23 mouse cellular contexts compared by ENCODE assay signal in genomic region chr10:10546623-10547022, GRCm38 (mm10). TPM values are rescaled to one million over a fixed set of nuclear protein-coding genes. Genes with fewer than 3 reads are reported as not detected.
A peak's percentile ranks its signal among the peaks of the same experiment; 100 is the strongest.
DNase-seq lines count a peak whose midpoint lies in the region; ATAC-seq and TF ChIP-seq lines count a peak whose summit lies in the region.
"Had no signal": no experiment of that assay in that cellular context is flagged by ENCODE, and none has a peak within 500 bp of the region (broad histone marks: within the 10 kb centered on the region; RNA-seq: fewer than 3 reads in every experiment).

No protein-coding gene starts in this region.

- no peak overlapping the region for H3K27ac ChIP-seq in kidney, embryonic 16.5 days (ENCODE audit: low read length)
- no peak overlapping the region for H3K27ac ChIP-seq in lung, embryonic 14.5 days (ENCODE audit: low read depth)
- H3K27ac ChIP-seq in stomach, embryonic 16.5 days (ENCODE audit: low read length), result no peak overlapping the region
- H3K27ac ChIP-seq: forebrain, embryonic 13.5 days; heart, embryonic 10.5 days; hindbrain, embryonic 14.5 days; limb, embryonic 10.5 days; liver, embryonic 15.5 days; macrophage; midbrain, embryonic 15.5 days; neural tube, embryonic 12.5 days had no signal

- TF ChIP-seq CTCF in lung, embryonic 14.5 days (IDR thresholded peaks at IDR 0.05; ENCODE audit: low read depth), result no peak

- peak; percentile 42; the same call in 1 of the 2 replicates for ATAC-seq in kidney, embryonic 16.5 days (ENCODE audit: low FRiP score, low TSS enrichment)
- ATAC-seq in lung, embryonic 14.5 days (ENCODE audit: insufficient read depth), result no peak
- ATAC-seq in stomach, embryonic 16.5 days (ENCODE audit: insufficient read depth, low FRiP score), result no peak
- ATAC-seq: forebrain, embryonic 13.5 days; inflammation-experienced regulatory T-cells, adult 6 months; midbrain, embryonic 15.5 days; Patski had no signal

- WGBS in kidney, embryonic 16.5 days, result 42% methylated on average over 5 of the region's 5 CpGs
- 49% methylated on average over 5 of the region's 5 CpGs for WGBS in lung, embryonic 14.5 days
- 49% methylated on average over 5 of the region's 5 CpGs for WGBS in stomach, embryonic 16.5 days

- no peak for DNase-seq in kidney, adult 9 months
- no peak for DNase-seq in lung, embryonic 14.5 days
- no peak for DNase-seq in lung, postnatal 4 days
- peak; percentile 50 for DNase-seq in NIH3T3 (ENCODE audit: low read depth)
- DNase-seq in adrenal gland, adult (ENCODE audit: inconsistent age in 2 of 2, low spot score in 1 of 2), result no peak
- DNase-seq: adrenal gland, adult 2 months; cerebellum, adult 2 months; gastrocnemius, postnatal 10 days; heart, postnatal 4 days; kidney, postnatal 10 days; liver had no signal

- no peak overlapping the region for H3K4me3 ChIP-seq in kidney, embryonic 16.5 days (ENCODE audit: low read length)
- no peak overlapping the region for H3K4me3 ChIP-seq in lung, embryonic 14.5 days (ENCODE audit: low read depth, low read length)
- H3K4me3 ChIP-seq in stomach, embryonic 16.5 days (replicated peaks; ENCODE audit: low read length), result peak overlapping the region; percentile 15; the same call in 1 of the 2 replicates
- H3K4me3 ChIP-seq: forebrain, embryonic 13.5 days; heart, embryonic 10.5 days; limb, embryonic 10.5 days; liver, embryonic 15.5 days; midbrain, embryonic 15.5 days; neural tube, embryonic 12.5 days had no signal

- no peak overlapping the region for H3K9ac ChIP-seq in kidney, embryonic 16.5 days (replicated peaks; ENCODE audit: low read length)
- H3K9ac ChIP-seq in lung, embryonic 14.5 days, result no peak overlapping the region
- no peak overlapping the region for H3K9ac ChIP-seq in stomach, embryonic 16.5 days (ENCODE audit: low read length)
- H3K9ac ChIP-seq: forebrain, embryonic 13.5 days; hindbrain, embryonic 14.5 days; liver, embryonic 15.5 days; midbrain, embryonic 15.5 days; neural tube, embryonic 12.5 days had no signal

- no peaks in the 10 kb centered on the region for H3K36me3 ChIP-seq in kidney, embryonic 16.5 days (ENCODE audit: insufficient read depth, low read length)
- H3K36me3 ChIP-seq in lung, embryonic 14.5 days (ENCODE audit: insufficient read depth), result no peaks in the 10 kb centered on the region
- no peaks in the 10 kb centered on the region for H3K36me3 ChIP-seq in stomach, embryonic 16.5 days (ENCODE audit: control insufficient read depth, insufficient read depth, low read length)
- H3K36me3 ChIP-seq: heart, embryonic 10.5 days; limb, embryonic 10.5 days; liver, embryonic 15.5 days; midbrain, embryonic 15.5 days; neural tube, embryonic 12.5 days had no signal

- no peaks in the 10 kb centered on the region for H3K9me3 ChIP-seq in kidney, embryonic 16.5 days (ENCODE audit: low read length)
- no peaks in the 10 kb centered on the region for H3K9me3 ChIP-seq in lung, embryonic 14.5 days (ENCODE audit: low read depth, low read length)
- no peaks in the 10 kb centered on the region for H3K9me3 ChIP-seq in stomach, embryonic 16.5 days (replicated peaks; ENCODE audit: control insufficient read depth, low read length)
- H3K9me3 ChIP-seq: forebrain, embryonic 13.5 days; heart, embryonic 10.5 days; limb, embryonic 10.5 days; liver, embryonic 15.5 days; midbrain, embryonic 15.5 days; neural tube, embryonic 12.5 days had no signal

- H3K4me1 ChIP-seq in kidney, embryonic 16.5 days (ENCODE audit: insufficient read depth, low read length), result no peaks in the 10 kb centered on the region
- 0 out of 2 replicates have a peak, but pooled peaks cover 9% of the 10 kb centered on the region for H3K4me1 ChIP-seq in lung, embryonic 14.5 days (ENCODE audit: insufficient read depth)
- H3K4me1 ChIP-seq in stomach, embryonic 16.5 days (ENCODE audit: control insufficient read depth, insufficient read depth, low read length), result no peaks in the 10 kb centered on the region
- H3K4me1 ChIP-seq: forebrain, embryonic 13.5 days; heart, embryonic 10.5 days; limb, embryonic 10.5 days; liver, embryonic 15.5 days; midbrain, embryonic 15.5 days; neural tube, embryonic 12.5 days had no signal

- H3K4me2 ChIP-seq in kidney, embryonic 16.5 days (replicated peaks; ENCODE audit: low read depth, low read length), result no peak overlapping the region
- peak overlapping the region; percentile 42 for H3K4me2 ChIP-seq in lung, embryonic 14.5 days
- peak overlapping the region; percentile 36 for H3K4me2 ChIP-seq in stomach, embryonic 16.5 days (ENCODE audit: low read depth, low read length)
- H3K4me2 ChIP-seq: forebrain, embryonic 13.5 days; hindbrain, embryonic 14.5 days; liver, embryonic 15.5 days; midbrain, embryonic 15.5 days; neural tube, embryonic 12.5 days had no signal

- no peaks in the 10 kb centered on the region for H3K27me3 ChIP-seq in kidney, embryonic 16.5 days (ENCODE audit: insufficient read depth, low read length)
- no peaks in the 10 kb centered on the region for H3K27me3 ChIP-seq in lung, embryonic 14.5 days (ENCODE audit: insufficient read depth, low read length)
- H3K27me3 ChIP-seq in stomach, embryonic 16.5 days (ENCODE audit: control insufficient read depth, insufficient read depth, low read length), result no peaks in the 10 kb centered on the region
- H3K27me3 ChIP-seq: forebrain, embryonic 13.5 days; liver, embryonic 15.5 days; midbrain, embryonic 15.5 days; neural tube, embryonic 12.5 days; Patski had no signal

RNA-seq across cellular contexts. Expression of gene Rab32, which starts 11.4 kb away (rescaled TPM):
- polyA plus RNA-seq in kidney, embryonic 16.5 days (2015; fragmentation: Nextera tagmentation; extraction: Ambion mirVana), result 17.6 and 19.5 TPM in 2 replicates
- 25.7 and 26.2 TPM in 2 replicates for polyA plus RNA-seq in lung, embryonic 14.5 days (2014; fragmentation: Nextera tagmentation; extraction: Ambion mirVana)
- polyA plus RNA-seq in stomach, embryonic 16.5 days (2015; fragmentation: Nextera tagmentation; extraction: Ambion mirVana), result 27.8 and 30.5 TPM in 2 replicates
